Mouse (Mus musculus) lung, embryonic 14.5 days (tissue): ENCODE results near the gene Dgki. TPM values are rescaled to one million over a fixed set of nuclear protein-coding genes. Genes with fewer than 3 reads are reported as not detected.
A peak's percentile ranks its signal among the peaks of the same experiment; 100 is the strongest.

Source experiments
- ATAC-seq: fragments of 200-750 bp; cut with Nextera tagmentation; 2 replicates; pipeline ENCODE4 v1.8.0; 2017; ENCODE audit warnings: mild to moderate bottlenecking, moderate TSS enrichment, moderate library complexity; ENCODE audit not compliant: insufficient read depth
- DNase-seq: peaks from one replicate; pipeline ENCODE4 v3.0.0-alpha.2; 2015
- H3K27ac ChIP-seq: fragments of 300-500 bp; sonication (generic); 2 replicates; pipeline ENCODE4 v1.5.1; 2014; ENCODE audit warnings: low read depth, mild to moderate bottlenecking, moderate library complexity
- H3K27me3 ChIP-seq: fragments of 300-500 bp; sonication (generic); 2 replicates; pipeline ENCODE4 v1.6.1; 2014; ENCODE audit warnings: low read length, control low read depth; ENCODE audit not compliant: insufficient read depth
- H3K36me3 ChIP-seq: fragments of 300-500 bp; sonication (generic); 2 replicates; pipeline ENCODE4 v1.6.1; 2014; ENCODE audit warnings: control low read depth; ENCODE audit not compliant: insufficient read depth
- H3K4me1 ChIP-seq: fragments of 300-500 bp; sonication (generic); 2 replicates; pipeline ENCODE4 v1.6.1; 2014; ENCODE audit warnings: antibody characterized with exemption, control low read depth; ENCODE audit not compliant: insufficient read depth
- H3K4me2 ChIP-seq: fragments of 300-500 bp; sonication (generic); 2 replicates; pipeline ENCODE4 v1.6.1; 2014; ENCODE audit warnings: mild to moderate bottlenecking
- H3K4me3 ChIP-seq: fragments of 300-500 bp; sonication (generic); 2 replicates; pipeline ENCODE4 v1.5.1; 2014; ENCODE audit warnings: low read depth, low read length
- H3K9ac ChIP-seq: fragments of 300-500 bp; sonication (generic); 2 replicates; pipeline ENCODE4 v1.6.1; 2014
- H3K9me3 ChIP-seq: fragments of 300-500 bp; sonication (generic); 2 replicates; pipeline ENCODE4 v1.6.1; 2016; ENCODE audit warnings: low read depth, low read length, control low read depth
- CTCF ChIP-seq: IDR thresholded peaks from 2 replicates; pipeline ENCODE4 v1.5.1; 2016; ENCODE audit warnings: antibody characterized with exemption, low read depth
- WGBS: fragments of 180-500 bp; shearing (Covaris S2); extraction: QIAGEN DNeasy Blood & Tissue Kit; methylation state at CpG from one replicate; pipeline ENCODE4 v1.1.7; 2014; 5-methylcytosine and 5-hydroxymethylcytosine counted together
- polyA plus RNA-seq: library from polyadenylated mRNA; unstranded; fragments of >200 nt; fragmentation: Nextera tagmentation; extraction: Ambion mirVana; gene quantifications from 2 replicates; pipeline ENCODE4 v1.2.1, GENCODE M21; 2014

Dgki gene
- polyA plus RNA-seq, 1 experiment from 2014 or later: 0.46 TPM

- Histone ChIP-seq H3K4me1 (no peaks in the 10 kb centered on the region), H3K27me3 (no peaks in the 10 kb centered on the region), H3K9me3 (no peaks in the 10 kb centered on the region), H3K4me3 (no peak overlapping the region), H3K4me2 (no peak overlapping the region), H3K27ac (no peak overlapping the region), H3K36me3 (no peaks in the 10 kb centered on the region), H3K9ac (no peak overlapping the region)
- no peak for DNase-seq
- no peak for ATAC-seq
- 85% methylated on average over 2 of the region's 2 CpGs for WGBS
- no peak for TF ChIP-seq CTCF
Measured at GRCm38 (mm10) chr6:36929781-36930180, 370.2 kb downstream of the Dgki start.

- ATAC-seq: no peak
- Histone ChIP-seq H3K27ac (no peak overlapping the region), H3K4me1 (no peaks in the 10 kb centered on the region), H3K4me2 (no peak overlapping the region), H3K9ac (no peak overlapping the region), H3K4me3 (no peak overlapping the region), H3K36me3 (no peaks in the 10 kb centered on the region), H3K27me3 (no peaks in the 10 kb centered on the region), H3K9me3 (no peaks in the 10 kb centered on the region)
- TF ChIP-seq CTCF: no peak
- 61% methylated on average over 4 of the region's 4 CpGs for WGBS
- no peak for DNase-seq
Measured at GRCm38 (mm10) chr6:36926455-36926854, 373.5 kb downstream of the Dgki start.

GRCm38 (mm10) chr6:36922006-36922405 lies 378.0 kb downstream of the Dgki start:
- H3K9me3 ChIP-seq: no peaks in the 10 kb centered on the region
- no peak for DNase-seq
- TF ChIP-seq CTCF: no peak
- no peaks in the 10 kb centered on the region for H3K27me3 ChIP-seq
- no peak for ATAC-seq
- no peak overlapping the region for H3K9ac ChIP-seq
- no peaks in the 10 kb centered on the region for H3K36me3 ChIP-seq
- no peak overlapping the region for H3K4me2 ChIP-seq
- 90% methylated on average over 4 of the region's 4 CpGs for WGBS
- no peak overlapping the region for H3K4me3 ChIP-seq
- H3K27ac ChIP-seq: no peak overlapping the region
- H3K4me1 ChIP-seq: no peaks in the 10 kb centered on the region

DNA sequence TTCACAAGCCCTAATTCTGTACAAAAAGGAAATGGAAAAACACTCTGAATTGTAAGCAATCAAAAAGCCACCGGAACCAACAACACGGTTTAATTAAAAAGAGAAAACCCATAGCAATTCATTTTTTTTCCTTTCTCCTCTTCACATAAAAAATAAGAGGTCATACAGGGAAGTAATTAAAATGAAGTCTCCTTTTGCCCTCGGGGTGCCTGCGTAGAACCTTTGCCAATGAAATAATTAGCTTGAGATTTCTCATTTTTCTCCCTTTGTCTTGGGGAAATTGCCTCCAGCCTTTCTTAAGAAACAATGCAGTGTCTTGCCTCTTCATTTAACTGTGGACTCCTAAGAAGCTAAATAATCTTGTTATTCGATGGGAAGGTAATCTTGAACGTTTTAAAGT lies 388.4 kb downstream of the Dgki start:
- WGBS: 83% methylated on average over 6 of the region's 6 CpGs
- Histone ChIP-seq H3K27ac (no peak overlapping the region), H3K4me2 (no peak overlapping the region), H3K4me3 (no peak overlapping the region), H3K36me3 (no peaks in the 10 kb centered on the region), H3K4me1 (no peaks in the 10 kb centered on the region), H3K9me3 (no peaks in the 10 kb centered on the region), H3K9ac (no peak overlapping the region), H3K27me3 (no peaks in the 10 kb centered on the region)
- no peak for TF ChIP-seq CTCF
- no peak for DNase-seq
- ATAC-seq: no peak

GRCm38 (mm10) chr6:36907191-36907590 lies 392.8 kb downstream of the Dgki start:
- no peak overlapping the region for H3K9ac ChIP-seq
- no peaks in the 10 kb centered on the region for H3K27me3 ChIP-seq
- no peaks in the 10 kb centered on the region for H3K9me3 ChIP-seq
- no peak overlapping the region for H3K27ac ChIP-seq
- H3K4me1 ChIP-seq: peaks cover 2% of the 10 kb centered on the region; the same call in 1 of the 2 replicates
- no peak overlapping the region for H3K4me3 ChIP-seq
- no peak for DNase-seq
- no peaks in the 10 kb centered on the region for H3K36me3 ChIP-seq
- 62% methylated on average over 3 of the region's 3 CpGs for WGBS
- no peak for TF ChIP-seq CTCF
- no peak overlapping the region for H3K4me2 ChIP-seq
- ATAC-seq: no peak

- TF ChIP-seq CTCF: no peak
- ATAC-seq (no peak), DNase-seq (no peak)
- Histone ChIP-seq H3K27ac (no peak overlapping the region), H3K9ac (no peak overlapping the region), H3K4me3 (no peak overlapping the region), H3K4me2 (no peak overlapping the region), H3K9me3 (no peaks in the 10 kb centered on the region), H3K27me3 (no peaks in the 10 kb centered on the region), H3K36me3 (no peaks in the 10 kb centered on the region), H3K4me1 (peaks cover 2% of the 10 kb centered on the region; the same call in 1 of the 2 replicates)
- WGBS: 70% methylated on average over 3 of the region's 3 CpGs
Measured at GRCm38 (mm10) chr6:36905965-36906364, 394.0 kb downstream of the Dgki start.

DNA sequence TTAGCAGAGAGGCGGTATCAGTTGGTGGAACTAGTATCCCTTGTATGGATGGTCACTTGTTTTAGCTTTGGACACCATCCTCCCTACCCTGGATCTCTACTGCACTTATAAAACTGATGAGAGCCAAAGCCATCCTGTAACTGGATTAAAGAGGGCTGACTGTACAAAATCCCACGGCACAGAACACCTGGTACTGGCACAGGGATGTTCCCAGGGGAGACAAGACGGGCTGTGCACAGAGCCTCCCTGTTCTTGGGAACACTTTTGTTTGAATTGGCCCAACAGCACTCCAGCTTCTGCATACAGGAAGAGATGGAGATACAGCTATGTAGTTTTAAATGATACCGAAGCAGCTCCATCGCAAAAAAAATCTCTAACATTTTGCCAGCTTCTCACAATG lies 395.1 kb downstream of the Dgki start:
- Histone ChIP-seq H3K9ac (no peak overlapping the region), H3K4me3 (no peak overlapping the region)

DNA sequence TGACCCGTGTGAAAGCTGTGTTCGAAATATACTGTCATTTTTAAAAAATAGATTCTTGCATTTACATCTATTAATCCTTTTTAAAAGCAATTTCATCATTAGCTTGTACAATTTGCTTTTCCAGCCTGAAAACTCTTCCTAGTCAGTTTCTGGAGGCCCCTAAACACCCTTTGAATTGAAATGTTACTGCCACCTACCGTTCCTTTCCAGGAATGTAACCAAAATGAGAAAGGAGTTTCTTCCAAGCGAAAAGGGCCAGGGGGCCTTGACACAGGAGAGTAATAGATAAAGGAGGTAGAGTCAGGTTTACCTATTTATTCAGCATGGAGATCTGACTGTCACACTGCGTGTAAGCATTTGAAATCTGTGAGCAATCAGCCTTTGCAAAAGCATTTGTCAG lies 396.2 kb downstream of the Dgki start:
- H3K9me3 ChIP-seq: no peaks in the 10 kb centered on the region
- WGBS: 17% methylated on average over 5 of the region's 5 CpGs

More for the DNA sequence above, 395.1 kb downstream of the Dgki start:
- Histone ChIP-seq H3K4me1 (peaks cover 2% of the 10 kb centered on the region; the same call in 1 of the 2 replicates), H3K36me3 (no peaks in the 10 kb centered on the region), H3K4me2 (no peak overlapping the region), H3K9me3 (no peaks in the 10 kb centered on the region), H3K27me3 (no peaks in the 10 kb centered on the region), H3K27ac (no peak overlapping the region)
- WGBS: 78% methylated on average over 5 of the region's 5 CpGs
- DNase-seq (no peak), ATAC-seq (no peak)
- no peak for TF ChIP-seq CTCF

More for the DNA sequence above, 396.2 kb downstream of the Dgki start:
- ATAC-seq (no peak), DNase-seq (peak; percentile 87)
- Histone ChIP-seq H3K36me3 (no peaks in the 10 kb centered on the region), H3K4me3 (no peak overlapping the region), H3K4me1 (peaks cover 2% of the 10 kb centered on the region; the same call in 1 of the 2 replicates), H3K27ac (no peak overlapping the region), H3K27me3 (no peaks in the 10 kb centered on the region), H3K4me2 (no peak overlapping the region), H3K9ac (no peak overlapping the region)
- TF ChIP-seq CTCF: peak; percentile 72
